Mouse (Mus musculus) ZHBTc4 (cell line): ENCODE results near the gene Chmp4b.

ENCODE experiments used
- DNase-seq: peaks from one replicate; pipeline ENCODE4 v3.0.0-alpha.2; 2011; ENCODE audit warnings: low read depth, low spot score

The Chmp4b gene

DNA sequence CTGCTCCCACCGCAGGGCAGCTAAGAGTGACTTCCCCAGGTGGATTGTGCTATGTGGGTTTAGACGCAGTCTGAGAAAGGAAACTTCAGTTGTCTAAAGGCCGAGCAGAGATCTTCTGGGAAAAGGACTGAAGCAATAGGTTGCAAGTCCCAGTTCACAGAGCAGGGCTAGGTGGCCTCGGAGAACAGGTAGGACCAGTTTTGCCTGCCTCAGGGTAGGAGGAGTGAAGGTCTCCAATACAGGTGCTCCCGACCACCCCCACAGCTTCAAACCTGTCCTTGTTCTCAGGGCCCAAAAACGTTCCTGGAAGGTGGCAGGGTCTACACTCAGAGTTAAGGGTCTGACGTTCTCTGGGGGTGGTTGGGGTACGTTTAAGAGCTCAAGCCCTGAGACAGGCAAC lies at the start of gene Chmp4b:
Chmp4b (plus strand) TSS at position 343 of the 400 bp plus-strand sequence.
- DNase-seq, result no peak

DNA sequence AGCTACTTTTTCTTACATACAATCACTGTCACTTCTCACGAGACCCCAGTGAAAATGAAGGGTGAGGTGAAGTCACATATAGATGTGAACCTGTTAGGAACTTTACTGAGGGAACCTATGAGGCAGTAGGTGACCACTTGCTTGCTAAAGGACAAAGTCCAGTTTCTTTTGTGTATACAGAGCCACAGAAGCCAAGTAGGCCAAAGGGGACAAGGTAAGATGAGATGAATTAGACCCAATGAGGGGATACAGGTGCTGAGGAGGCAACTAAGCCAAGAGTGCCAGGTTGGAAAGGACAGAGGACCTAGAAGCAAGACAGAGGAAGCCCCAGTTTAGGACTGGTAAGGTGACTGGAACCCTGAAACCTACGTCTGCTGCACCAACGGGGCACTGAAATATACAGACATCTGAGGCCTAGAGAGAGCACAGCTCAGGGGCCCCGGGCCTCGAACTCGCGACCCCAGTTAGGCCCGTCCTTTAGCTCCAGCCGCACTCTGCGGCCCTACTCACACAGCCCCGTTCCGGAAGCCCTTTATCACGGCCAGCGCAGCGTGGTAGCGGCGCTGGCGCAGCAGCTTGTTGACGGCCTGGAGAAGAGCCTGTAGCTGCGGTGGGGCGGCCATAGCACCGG lies 48.4 kb upstream of the Chmp4b start:
- no peak for DNase-seq

GRCm38 (mm10) chr2:154603638-154604153 lies 47.8 kb upstream of the Chmp4b start, which contains the start of gene Pxmp4:
Pxmp4 (minus strand) TSS chr2:154603708.
- peak; percentile 98 for DNase-seq

- DNase-seq, result no peak
Observed at GRCm38 (mm10) chr2:154604156-154604555, 47.3 kb upstream of the Chmp4b start.

- DNase-seq, result no peak
Observed at GRCm38 (mm10) chr2:154606965-154607364, 44.5 kb upstream of the Chmp4b start.

GRCm38 (mm10) chr2:154609050-154609767 lies 42.3 kb upstream of the Chmp4b start:
- peak; percentile 50 for DNase-seq

DNA sequence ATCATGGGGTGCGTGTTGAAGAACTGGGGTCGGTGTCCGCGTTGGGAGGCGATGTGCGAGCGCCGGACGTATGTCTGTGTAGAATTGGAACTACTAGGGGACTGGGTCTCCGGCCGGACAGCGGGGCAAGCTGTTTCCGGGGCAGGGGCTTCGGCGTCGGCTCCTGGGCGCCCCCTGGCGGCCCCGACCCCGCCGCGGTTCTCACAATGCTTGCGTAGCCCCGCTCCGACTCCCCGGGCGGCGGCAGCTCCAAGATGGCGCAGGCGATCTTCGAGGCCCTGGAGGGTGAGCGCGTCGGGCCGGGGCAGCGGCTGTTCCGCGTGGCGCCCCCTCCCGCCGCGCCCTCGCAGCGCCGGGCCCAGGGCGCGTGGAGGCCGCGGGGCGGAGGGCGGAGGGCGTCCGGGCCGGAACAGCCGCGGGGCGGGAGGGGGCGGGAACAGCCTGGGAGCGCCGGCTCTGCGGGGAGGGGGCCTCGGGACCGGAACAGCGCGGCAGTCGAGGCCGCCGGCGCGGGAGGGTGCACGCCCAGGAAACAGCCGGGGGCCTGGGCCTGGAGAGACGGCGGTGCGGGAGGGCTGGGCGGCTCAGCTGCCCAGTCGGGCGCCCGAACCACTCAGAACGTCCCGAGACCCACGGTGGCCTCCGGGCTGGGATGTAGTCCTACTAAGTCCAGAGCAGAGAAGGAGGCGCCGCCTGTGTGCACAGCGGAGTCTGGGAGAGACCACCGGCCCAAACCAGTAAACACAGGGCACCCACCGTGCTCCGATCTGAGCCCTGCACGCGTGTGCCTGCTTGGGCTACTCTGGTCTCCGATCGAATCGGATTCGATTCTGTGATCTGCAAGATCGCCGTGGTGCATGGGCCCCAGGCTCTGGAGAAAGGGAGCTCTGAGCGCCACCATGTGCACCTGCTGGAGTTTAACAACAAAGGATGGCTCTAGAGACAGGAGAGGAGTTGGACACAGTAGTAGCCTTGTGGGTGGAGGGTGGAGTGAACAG lies 38.1 kb upstream of the Chmp4b start, which contains the start of the genes Zfp341 and 4930519P11Rik:
Zfp341 (plus strand) TSS at position 180 of the 998 bp plus-strand sequence.
4930519P11Rik (minus strand) TSS at position 320 of the 998 bp plus-strand sequence.
- DNase-seq, result peak; percentile 95

DNA sequence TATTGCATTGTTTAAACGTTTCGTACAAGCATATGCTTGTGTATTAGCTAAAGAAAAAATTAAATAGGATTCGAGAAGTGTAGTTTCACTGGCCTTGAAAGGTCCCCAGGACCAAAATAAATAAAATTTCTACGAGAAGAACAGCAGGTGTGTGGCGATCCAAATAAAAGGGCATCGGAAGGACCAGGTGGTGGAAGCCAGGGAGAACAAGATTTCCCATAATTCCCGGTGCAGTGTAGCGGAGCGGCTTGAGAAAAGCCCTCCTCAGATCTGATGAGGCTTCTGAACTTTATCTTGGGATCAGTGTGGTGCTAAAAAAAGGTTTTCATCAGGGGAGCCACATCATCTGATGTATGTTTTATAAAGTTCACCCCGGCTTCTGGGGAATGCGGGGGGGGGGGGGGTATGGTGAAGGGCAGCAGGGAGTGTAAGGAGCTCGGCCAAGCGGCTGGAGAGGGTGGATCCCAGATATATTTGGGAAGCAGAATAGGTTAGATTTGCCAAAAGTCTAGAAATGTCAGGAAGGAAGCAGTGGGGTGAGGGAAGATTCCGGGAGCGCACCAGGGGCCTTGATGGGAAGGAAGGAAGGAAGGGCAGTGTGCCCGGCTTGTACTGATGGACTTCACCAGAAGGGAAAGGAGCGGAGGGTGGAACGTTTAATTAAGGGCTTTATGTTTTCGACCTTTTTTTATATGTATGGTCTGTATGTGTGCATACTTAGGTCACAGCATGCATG lies 36.5 kb upstream of the Chmp4b start:
- no peak for DNase-seq

DNA sequence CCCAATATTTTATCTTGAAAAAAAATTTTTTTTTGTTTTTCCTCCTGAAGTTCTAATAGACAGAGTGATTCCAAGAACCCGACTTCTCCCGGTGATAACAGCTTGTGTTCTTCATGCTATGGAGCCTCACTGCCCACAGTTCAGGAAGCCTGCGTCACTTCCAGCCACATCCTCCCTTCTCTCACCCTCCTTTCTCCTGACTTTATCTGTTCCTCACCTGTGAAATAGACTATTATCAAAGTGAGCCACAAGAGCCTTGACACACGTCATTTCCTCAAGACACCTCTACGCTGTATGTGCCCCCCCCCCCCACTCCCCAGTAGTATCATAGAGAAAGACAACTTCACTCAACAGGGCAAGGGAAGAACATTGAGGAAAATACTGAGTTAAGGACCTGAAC lies 35.8 kb upstream of the Chmp4b start:
- no peak for DNase-seq

- DNase-seq, result no peak
Observed at GRCm38 (mm10) chr2:154617061-154617460, 34.4 kb upstream of the Chmp4b start.

- DNase-seq, result no peak
Observed at GRCm38 (mm10) chr2:154621684-154622083, 29.8 kb upstream of the Chmp4b start.

- DNase-seq, result peak; percentile 40
Observed at GRCm38 (mm10) chr2:154624137-154624536, 27.4 kb upstream of the Chmp4b start.

GRCm38 (mm10) chr2:154630531-154630930 lies 21.0 kb upstream of the Chmp4b start:
- DNase-seq, result no peak

- no peak for DNase-seq
Observed at GRCm38 (mm10) chr2:154632203-154632780, 19.2 kb upstream of the Chmp4b start.

DNA sequence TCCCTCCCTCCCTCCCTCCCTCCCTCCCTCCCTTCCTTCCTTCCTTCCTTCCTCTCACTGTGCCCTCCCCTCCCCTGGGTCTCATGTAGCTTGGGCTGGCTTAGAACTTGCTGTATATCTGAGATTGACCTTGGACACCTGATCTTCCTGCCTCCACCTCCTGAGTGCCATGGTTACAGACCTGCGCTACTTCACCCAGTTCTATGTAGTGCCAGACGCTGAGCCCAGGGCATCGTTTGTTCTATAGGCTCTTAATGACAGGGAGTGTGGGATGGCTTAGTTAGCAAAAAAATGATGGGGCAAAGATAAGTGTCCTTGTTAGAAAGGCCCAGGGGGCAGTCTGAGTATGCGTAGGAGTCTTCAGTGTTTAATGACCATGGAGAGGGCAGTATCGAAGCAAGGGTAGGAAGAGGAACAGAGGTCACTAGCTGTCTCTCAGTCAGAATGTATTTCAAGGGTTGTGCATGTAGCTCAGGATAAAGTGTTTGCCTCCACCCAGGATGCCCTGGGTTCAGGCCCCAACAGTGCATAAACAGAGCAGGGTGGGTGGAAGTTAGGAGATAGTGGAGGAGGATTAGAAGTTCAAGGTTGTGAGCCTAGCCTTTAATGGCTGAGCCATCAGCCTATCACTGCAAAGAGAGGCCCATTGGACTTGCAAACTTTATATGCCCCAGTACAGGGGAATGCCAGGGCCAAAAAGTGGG lies 18.3 kb upstream of the Chmp4b start:
- DNase-seq, result no peak

DNA sequence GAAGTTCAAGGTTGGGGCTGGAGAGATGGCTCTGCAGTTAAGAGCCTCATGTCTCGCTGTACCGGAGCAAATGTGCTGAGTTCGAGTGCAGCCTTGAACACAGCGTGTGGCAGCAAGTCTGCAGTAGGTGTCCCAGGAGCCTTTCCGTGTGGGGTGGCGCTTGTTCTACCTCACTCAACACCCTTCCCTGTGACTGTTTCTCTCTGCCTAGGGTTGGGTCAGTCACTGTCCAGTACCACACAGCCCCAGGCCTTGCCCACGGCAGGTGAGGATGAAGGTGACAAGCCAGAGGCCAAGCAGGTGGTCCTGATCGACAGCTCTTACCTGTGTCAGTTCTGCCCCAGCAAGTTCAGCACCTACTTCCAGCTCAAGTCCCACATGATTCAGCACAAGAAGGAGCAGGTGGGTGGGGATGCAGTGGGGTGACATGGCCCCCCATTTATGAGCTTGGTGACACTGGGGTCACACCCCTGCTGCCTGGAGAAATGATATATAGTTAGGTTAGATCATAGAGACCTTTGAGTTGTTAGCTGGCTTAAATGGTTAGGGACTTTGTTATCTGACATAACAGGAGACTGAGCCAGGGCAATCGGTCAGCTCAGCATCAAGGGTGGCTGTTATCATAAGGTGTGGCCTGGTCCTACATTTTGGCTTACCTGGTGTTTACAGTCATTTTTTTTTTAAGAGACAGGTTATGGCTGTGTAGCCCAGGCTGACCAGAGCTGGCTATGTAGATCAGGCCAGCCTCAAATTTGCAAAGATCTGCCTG lies 17.4 kb upstream of the Chmp4b start:
- DNase-seq, result no peak

GRCm38 (mm10) chr2:154635826-154636225 lies 15.7 kb upstream of the Chmp4b start:
- DNase-seq, result no peak

DNA sequence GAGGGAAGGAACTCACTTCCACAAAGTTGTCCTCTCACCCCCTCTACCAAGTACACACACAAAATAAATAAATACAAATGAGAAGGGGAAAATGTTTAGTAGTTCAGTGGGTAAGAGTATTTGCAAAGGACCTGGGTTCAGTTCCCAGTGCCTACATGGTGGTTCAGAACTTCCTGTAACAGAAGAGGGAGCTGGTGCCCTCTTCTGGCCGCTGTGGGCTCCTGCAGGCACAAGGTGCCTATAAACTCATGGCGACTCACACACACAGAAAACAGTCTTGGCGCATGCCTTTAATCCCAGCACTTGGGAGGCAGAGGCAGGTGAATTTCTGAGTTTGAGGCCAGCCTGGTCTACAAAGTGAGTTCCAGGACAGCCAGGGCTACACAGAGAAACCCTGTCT lies 13.0 kb upstream of the Chmp4b start:
- peak; percentile 73 for DNase-seq

GRCm38 (mm10) chr2:154639115-154639514 lies 12.4 kb upstream of the Chmp4b start:
- DNase-seq, result no peak
